Mouse (Mus musculus) heart, postnatal 14 days (tissue): ENCODE data around the gene Mrnip. TPM values are rescaled to one million over a fixed set of nuclear protein-coding genes. Genes with fewer than 3 reads are reported as not detected.

Source experiments
- DNase-seq, 2 experiments: peaks; one replicate each; pipeline ENCODE4 v3.0.0; 2021 to 2022
- intact Hi-C: fragments of 180-260 bp; cut with DNase I; formaldehyde crosslinking; loops from one replicate; pipeline ENCODE4 v1.15.1; 2025
- microRNA-seq, 2 experiments: library from miRNA; unstranded; fragments of <30 nt; microRNA quantifications; one replicate each; pipeline ENCODE4 v1.2.0; 2021 to 2022
- total RNA-seq, 2 experiments: library from RNA; stranded (reverse); gene quantifications; 2 replicates each; pipeline ENCODE4 v1.2.3; 2021

Mrnip gene
- total RNA-seq, 2 experiments from 2014 or later, result 3.4 to 4.3 TPM

DNA sequence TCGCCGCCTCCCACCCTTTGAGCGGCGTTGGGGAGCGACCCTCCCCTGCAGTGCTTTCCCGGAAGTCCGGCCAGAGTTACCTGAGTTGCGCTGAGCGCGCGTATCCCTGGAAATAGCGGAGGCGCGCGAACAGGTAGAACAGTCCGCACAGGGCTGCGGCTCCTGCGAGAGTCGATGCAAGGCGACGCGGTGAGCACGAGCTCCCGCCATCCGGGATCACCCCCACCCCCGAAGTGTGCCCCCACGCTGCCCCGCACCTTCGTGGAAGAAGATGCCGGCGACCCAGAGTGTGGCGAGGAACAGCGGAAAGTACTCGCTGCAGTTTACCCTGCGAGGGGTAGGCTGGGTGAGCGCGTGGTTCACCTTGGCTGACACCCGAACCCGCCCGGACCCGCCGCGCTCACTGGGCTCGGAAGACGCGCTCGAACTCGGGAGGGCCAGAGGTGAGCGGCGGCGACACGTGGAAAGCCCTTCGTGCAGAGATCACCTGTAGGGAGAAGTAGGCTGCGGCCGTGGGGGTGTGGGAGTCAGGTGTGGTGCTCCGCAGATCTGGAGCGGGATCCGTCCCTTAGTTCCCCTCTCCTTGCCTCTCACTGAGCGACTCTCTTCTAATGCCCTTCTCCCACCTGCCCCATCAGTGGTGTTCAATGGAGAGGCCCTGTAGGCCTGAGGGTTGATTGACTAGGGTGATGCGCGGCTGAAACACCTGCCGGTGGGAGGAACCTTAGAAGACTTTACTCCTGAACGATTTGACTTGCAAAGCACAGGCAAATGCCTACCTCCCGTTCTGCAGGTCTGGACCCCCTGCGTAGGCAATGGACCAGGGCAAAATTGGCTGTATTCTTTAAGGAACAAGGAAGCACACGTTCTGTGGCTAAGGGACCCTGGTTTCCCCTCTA lies 62.9 kb downstream of the Mrnip start:
- DNase-seq, result no peak
- intact Hi-C loops, result loop anchor here (2.0 kb wide), 2 partner anchors 56 to 128 kb away; partner anchors contain the start of gene Maml1

- intact Hi-C loops, result no loop called here
- no peak for DNase-seq
Observed at GRCm38 (mm10) chr11:50238324-50238723, 64.1 kb downstream of the Mrnip start, which contains the start of gene Ltc4s. Gene Ltc4s (minus strand): TSS chr11:50238616.

DNA sequence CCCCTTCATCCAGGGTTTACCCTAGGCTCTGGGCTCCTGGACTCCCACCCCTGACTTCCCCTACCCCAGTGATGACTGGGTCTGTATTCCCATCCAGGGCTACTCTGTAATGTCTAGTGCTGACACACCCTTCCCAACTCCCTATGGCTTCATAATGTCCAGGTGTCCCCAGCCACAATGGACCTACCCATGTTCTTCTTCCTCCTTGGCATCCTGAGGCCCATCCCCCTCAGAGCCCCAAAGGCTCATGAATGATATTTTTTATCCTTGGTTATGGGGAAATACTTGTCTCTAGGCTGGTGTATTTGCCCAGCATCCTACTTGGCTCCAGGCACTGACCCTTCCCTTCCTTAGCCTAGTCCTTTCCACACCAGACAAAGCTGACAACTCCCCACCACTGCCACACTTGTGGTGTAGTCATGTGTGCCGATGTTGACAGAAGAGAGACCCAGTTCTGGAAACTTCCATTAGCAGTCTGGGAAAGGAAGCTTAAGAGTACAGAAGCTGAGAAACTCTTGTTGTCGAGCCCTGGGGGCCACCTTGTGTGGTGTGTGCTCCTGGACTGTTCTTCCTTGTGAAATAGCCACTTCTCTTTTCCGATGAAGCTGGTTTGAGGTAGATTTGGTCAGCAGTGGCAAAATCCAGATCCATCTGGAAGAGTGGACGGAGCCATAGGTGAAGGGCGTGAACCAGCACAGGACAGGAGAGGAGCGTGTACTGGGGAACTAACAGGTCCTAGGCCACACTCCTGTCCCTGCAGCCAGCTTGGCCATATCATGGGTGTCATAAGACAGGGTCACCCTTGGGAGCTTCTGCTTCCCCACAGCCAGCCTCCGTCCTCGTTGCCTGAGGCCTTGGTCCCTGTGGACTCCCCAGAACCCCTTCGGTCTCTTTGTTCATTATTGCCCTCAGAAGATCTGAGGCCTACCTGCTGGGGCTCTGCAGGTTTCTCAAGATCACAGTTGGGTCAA lies 64.9 kb downstream of the Mrnip start:
- no peak for DNase-seq
- intact Hi-C loops, result no loop called here

DNA sequence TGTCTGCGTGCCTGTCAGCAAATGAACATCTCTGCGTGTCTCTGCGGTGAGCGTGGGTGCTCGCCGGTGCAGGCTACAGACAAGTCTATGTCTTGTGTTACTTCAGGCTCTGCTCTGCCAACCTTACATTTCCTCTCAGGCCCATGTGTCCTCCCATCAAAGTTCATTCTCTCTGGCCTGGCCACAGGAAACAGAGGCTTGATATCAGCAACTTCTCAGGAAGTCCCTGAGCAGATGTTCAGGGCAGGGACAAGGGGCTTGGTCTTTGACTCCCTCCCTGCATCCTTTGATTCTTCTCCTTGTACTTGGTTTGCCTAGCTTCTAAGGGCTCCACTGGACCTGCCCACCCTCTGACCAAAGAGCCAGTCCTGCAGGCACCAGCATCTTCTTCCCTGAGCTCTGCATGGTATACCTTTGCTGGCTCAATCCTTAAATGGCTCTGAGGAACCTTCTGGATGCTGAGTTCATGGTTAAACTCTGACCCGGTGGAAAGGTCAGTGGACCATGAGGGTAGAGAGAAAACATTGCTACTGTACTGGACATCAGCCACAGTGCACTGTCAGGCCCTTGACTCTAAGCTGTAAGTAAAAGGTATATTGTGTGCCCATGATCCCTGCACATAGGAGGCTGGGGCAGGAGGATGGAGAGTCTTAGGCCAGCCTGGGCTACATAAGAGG lies 66.1 kb downstream of the Mrnip start:
- peak in 1 of 2 experiments; percentile 15 for DNase-seq
- intact Hi-C loops, result no loop called here

GRCm38 (mm10) chr11:50243926-50244325 lies 69.7 kb downstream of the Mrnip start:
- no peak for DNase-seq
- intact Hi-C loops, result no loop called here

DNA sequence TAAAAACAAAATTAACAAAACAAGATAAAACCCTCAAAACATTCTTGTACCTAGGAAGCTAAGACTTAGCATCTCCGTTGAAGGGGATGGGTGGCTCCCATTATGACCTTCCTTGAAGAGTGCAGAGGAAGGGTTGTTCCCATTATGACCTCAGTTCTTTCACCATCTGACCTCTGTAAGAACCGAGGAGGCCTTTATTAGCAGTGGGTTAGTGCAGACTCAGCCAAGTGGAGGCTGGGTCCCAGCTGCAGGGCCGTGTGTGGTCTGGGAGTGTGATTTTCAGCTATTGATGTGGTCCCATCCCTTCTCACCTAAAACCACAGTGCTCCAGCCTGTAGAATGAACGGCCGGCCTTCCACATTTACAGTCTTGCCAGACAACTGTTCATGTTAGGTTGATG lies 71.0 kb downstream of the Mrnip start:
- DNase-seq, result no peak
- intact Hi-C loops, result no loop called here

- intact Hi-C loops, result no loop called here
Observed at GRCm38 (mm10) chr11:50248473-50249171, 74.4 kb downstream of the Mrnip start.

More at GRCm38 (mm10) chr11:50248473-50249171, 74.4 kb downstream of the Mrnip start:
- DNase-seq, result no peak

Small RNA genes within 50 kb of the gene (microRNA-seq; reads per million reads assigned to microRNA genes)
- gene Mir6919, result 0.60 to 1.6 reads per million in 2 experiments

Other genes with a start within 250 kb of the Mrnip start
- gene Rnf130, start 149.1 kb upstream of the Mrnip start, total RNA-seq, result 10 to 100 TPM; 45.0 to 53.6 TPM
- 10 to 100 TPM; 41.8 to 43.4 TPM for gene Tbc1d9b, start 43.0 kb upstream of the Mrnip start, total RNA-seq
- 100 to 1,000 TPM; 234 to 282 TPM for gene Sqstm1, start 36.4 kb downstream of the Mrnip start, total RNA-seq
- gene Mgat4b, start 36.4 kb downstream of the Mrnip start, total RNA-seq, result 100 to 1,000 TPM in 1 of 2 experiments, 10 to 100 TPM in 1; 97.2 to 101 TPM
- gene Ltc4s, start 64.2 kb downstream of the Mrnip start, total RNA-seq, result 1 to 10 TPM; 7.4 to 8.7 TPM
- 10 to 100 TPM; 14.7 to 17.8 TPM for gene Maml1, start 117.9 kb downstream of the Mrnip start, total RNA-seq
- 100 to 1,000 TPM; 212 to 246 TPM for gene Canx, start 151.2 kb downstream of the Mrnip start, total RNA-seq
- gene Cby3, start 180.0 kb downstream of the Mrnip start, total RNA-seq, result not detected
- gene Hnrnph1, start 202.5 kb downstream of the Mrnip start, total RNA-seq, result 100 to 1,000 TPM; 134 to 140 TPM